Mouse (Mus musculus): ENCODE results near the gene Gm10192.
"Not testable (repeated sequence)": the region's sequence is repeated elsewhere in the genome, so short reads cannot be mapped to it uniquely, and the experiment has no call there.

GRCm38 (mm10) chr4:97202986-97203385 lies 20.0 kb upstream of the Gm10192 start:
- TF ChIP-seq CTCF, POLR2A (IDR thresholded peaks at IDR 0.05; ENCODE audit: insufficient read depth, low read depth, low read length): not testable (repeated sequence)
